Mouse (Mus musculus) adrenal gland, postnatal 4 days (tissue): Measurements from ENCODE around the gene Lrch2. TPM values are rescaled to one million over a fixed set of nuclear protein-coding genes. Genes with fewer than 3 reads are reported as not detected.
"Not testable (repeated sequence)": the region's sequence is repeated elsewhere in the genome, so short reads cannot be mapped to it uniquely, and the experiment has no call there.

Experiments
- DNase-seq, 2 experiments: peaks; one replicate each; pipeline ENCODE4 v3.0.0; 2021 to 2022; ENCODE audit warnings: low spot score in 2 of 2, mixed read lengths in 2 of 2
- long read RNA-seq, 2 experiments: library from polyadenylated mRNA; stranded (forward); transcript quantifications; one replicate each; pipeline ENCODE4 v2.0.0; 2021
- total RNA-seq, 2 experiments: library from RNA; stranded (reverse); gene quantifications; 2 replicates each; pipeline ENCODE4 v1.2.3; 2021

The Lrch2 gene
- total RNA-seq, result 10 to 100 TPM; 22.7 to 34.9 TPM
- long read RNA-seq, experiment 1, result 0 reads
- long read RNA-seq, experiment 2, partial matches to known transcripts, result 0 of 3 reads
- long read RNA-seq, experiment 2, other reads (novel, unspliced or antisense), result 3 of 3 reads

DNA sequence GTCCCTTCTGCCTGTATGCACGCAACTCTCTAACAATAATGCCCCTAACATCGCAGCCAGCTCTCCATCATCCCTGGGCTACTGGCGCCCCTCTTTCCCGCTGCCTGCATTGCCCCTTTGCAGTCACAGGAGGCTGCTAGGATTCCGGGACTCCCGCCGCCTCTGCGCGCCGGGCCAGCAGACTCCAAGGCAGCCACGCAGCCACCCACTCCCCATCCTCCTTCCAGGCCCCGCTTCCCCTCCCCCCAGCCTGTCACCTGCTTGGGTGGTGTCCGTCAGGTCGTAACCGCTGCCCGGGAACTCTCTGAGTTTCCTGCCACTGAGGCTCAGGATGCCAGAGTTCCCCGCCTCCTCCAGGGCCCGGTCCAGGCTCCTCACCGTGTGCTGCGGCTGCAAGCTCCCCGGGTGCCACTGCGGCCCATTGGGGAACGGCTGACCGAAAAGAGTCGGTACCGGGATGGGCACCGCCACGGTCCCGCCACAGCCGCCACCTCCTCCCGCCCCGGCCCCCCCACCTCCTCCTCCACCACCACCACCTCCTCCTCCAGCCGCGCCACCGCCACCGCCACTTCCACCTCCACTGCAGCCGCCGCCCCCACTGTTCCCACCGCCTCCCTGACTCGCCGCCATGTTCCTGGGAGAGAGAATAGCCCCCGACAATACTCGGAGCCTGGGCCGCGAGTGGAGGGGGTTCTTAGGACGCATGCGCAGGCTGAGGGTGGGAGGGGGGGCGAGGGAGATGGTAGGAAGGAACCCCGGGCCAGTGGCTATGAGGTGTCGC, at the start of gene Lrch2:
Gene Lrch2, minus strand, starts transcription at position 661 of the 781 bp plus-strand sequence.
- DNase-seq, result peak; percentile 6 to 8

DNA sequence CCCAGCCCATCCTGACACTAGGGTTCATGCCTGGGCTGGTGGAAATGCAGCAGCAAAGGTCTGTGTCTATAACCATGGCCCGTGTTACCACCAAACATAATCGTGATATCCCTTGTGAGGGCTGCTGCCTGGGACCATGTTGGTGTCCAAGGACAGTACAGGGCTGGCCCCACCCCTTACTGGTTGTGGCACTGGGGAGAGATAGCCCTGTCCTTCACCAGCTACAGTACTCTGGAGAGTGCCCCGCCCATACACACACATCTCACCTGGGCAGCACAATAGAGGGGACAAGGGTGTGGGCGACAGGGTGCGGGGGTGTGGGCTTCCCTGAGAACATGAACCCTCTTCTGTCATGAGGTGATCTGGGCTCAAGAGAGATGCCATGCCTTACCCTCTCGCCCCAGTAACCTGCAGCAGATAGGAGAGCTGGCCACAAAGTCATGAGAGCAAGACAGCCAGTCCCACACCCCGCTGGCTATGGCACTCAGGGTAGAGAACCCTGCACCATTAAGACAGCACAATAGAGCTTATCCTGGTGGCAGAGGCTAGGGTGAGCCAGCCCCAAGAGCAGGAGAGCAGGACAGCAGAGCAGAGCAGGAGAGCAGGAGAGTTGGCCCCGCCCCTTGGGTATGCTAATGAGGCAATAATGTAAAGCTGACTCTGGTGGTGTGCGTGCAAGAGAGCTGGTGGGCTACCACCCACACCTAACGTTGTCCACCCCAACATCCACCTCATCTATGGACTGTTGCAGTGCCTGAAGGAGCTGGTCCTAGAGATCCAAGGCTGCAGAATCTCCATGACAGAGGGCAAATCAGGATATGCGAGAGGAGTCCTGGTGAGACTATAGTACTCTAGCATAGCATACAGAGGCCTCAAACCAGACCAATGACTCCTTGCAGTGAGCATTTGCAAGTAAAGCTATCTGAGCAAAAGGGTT, 12.7 kb downstream of the Lrch2 start:
- DNase-seq, result no peak

- DNase-seq, result no peak
Measured at GRCm38 (mm10) chrX:147538377-147538776, 15.5 kb downstream of the Lrch2 start.

DNA sequence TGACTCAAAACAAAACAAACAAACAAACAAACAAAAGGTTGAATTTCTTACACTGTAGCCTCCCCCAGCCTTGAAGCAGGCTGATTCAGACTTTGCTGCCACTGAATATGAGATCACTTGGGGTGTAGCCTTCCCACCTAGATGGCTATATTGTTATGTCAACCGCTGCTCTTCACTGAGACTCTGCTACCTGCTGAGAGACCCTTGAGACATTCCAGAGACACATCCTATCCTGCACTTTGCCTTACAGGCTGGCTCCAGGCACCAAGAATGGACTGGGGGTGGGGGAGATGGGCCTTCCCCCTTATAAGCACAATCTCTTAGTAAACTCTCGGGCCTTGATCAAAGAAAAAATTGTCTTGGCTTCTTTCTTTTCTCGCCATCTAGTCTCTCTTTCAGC, 16.8 kb downstream of the Lrch2 start:
- not testable (repeated sequence) for DNase-seq

DNA sequence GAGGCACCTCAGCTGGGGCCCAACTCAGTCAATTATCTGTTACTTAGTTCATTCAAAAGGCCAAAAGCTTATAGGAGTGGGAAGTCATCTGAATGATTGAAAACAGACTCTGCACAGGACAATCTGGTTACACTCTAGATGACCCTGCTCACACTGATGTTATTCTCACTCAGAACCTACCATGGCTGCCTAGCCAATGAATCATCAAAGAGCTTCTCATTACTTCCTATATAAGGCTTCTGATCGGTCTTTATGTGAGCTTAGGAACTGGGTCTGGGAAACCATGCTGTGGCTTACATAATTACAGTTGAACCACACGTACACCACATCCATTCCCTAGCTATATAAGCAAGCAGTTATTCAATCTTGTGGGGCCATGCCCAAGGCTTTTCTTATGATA, 18.3 kb downstream of the Lrch2 start:
- DNase-seq, result no peak

DNA sequence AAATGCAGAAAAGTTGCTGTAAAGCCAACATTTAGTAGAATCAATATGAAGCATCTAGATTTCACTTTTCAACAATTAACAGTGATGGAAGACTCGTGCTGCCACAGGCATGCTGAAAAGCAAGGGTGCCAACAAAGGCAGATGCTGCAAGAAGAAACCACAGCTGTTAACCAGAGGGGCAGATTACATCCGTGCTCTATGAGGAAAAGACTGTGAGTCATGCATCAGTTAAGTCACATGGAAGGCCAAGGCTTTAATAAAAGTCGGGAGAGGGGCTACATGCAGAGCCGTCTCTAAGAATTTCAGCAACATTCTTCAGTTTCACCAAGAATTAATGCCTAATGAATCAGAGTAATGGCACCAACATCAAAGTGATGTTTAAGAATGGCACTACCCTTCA, 22.2 kb downstream of the Lrch2 start:
- DNase-seq, result no peak

GRCm38 (mm10) chrX:147527646-147528172, 26.2 kb downstream of the Lrch2 start:
- no peak for DNase-seq

- DNase-seq, result no peak
Measured at GRCm38 (mm10) chrX:147489551-147489950, 64.3 kb downstream of the Lrch2 start.

- not testable (repeated sequence) for DNase-seq
Measured at GRCm38 (mm10) chrX:147453610-147454009, 100.3 kb downstream of the Lrch2 start, which contains the start of gene Vmn1r239-ps. TSS of gene Vmn1r239-ps (minus strand) at chrX:147453710.

DNA sequence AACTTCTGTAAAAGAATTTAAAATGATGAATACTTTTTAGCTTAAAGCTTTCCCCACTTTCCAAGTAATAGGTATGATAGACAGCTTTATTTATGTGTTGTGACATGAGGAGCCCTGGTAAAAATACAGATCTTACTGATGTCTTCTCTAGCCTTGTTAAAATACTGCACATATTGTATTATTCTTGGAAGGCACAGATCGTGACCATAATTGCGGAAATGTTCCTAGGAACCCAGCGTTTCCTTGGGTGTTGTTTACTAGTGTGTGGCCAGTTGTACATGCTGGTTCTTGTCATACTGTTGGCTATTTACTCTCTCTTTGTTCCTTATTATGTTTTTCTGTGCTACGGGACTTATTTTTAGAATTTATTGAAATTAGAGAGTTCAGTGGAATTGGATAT, 110.5 kb downstream of the Lrch2 start:
- DNase-seq, result no peak

DNA sequence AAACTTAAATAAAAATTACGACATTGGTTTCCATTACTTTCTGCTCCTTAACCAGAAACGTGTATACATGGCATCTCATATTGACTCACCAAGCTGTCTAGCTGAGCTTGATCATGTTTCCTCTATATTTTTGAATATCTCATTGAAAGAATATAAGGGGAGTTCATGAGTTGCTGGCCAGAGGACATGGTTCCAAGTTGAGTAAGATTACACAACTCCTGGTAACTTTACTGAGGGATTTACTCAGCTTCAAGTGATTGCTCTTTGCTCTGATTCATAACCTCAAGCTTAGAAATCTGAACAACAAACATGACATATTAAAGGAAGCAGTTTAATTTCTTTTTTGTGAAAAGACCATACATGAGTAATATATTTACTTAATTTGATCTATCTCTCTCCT, 118.5 kb downstream of the Lrch2 start:
- no peak for DNase-seq

- DNase-seq, result no peak
Measured at GRCm38 (mm10) chrX:147429753-147430152, 124.1 kb downstream of the Lrch2 start.

DNA sequence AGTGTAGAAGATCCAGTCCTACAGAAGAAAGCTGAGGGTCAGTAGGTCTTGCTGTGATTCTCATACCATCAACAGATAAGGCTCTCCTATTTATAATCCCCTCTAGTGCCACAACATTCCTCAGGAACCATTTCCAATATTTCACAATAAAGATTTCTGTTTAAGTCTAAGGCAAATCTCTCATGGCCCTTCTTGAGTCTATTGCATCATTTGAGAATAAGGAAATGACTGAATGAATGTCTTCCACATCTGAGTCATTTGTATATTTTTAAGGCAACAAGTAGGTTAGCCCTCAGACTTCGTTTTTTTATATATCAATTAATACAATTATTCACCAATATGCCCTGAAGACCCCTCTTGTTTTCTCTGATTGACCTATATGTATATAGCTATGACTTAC, 124.8 kb downstream of the Lrch2 start, which contains the start of gene Il13ra2:
Gene Il13ra2, minus strand, starts transcription at position 64 of the 400 bp plus-strand sequence.
- no peak for DNase-seq

Other genes starting within 250 kb of the Lrch2 start
- gene Il13ra2, start 124.9 kb downstream of the Lrch2 start, total RNA-seq, result not detected
- not detected for gene Vmn1r239-ps, start 100.4 kb downstream of the Lrch2 start, total RNA-seq
- not detected for gene Gm15128, start 211.9 kb upstream of the Lrch2 start, total RNA-seq